Mouse (Mus musculus): ENCODE measurements around the gene Bora.

The Bora gene

DNA sequence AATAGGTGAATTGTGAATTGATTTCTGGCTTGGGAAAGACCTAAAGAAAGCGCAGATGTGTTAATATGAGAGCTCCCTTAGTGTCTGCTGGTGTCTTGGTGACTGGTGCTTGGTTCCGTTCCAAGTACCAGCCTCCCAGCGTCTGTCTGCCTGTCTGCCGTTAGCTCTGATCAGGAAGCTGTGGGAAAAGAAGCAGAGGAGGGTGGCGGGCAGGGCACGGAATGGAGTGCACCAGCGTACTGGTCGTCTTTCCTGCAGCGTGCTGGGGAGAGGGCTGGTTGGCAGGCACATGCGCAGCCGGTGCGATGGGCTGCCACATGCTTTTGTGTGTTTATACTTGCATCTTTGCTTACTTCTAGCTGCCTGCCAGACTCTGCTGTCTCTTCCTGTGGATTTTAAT is 14.6 kb downstream of the Bora start:
- DNase-seq (ENCODE audit: extremely low spot score, low read depth, low spot score) = no peak

DNA sequence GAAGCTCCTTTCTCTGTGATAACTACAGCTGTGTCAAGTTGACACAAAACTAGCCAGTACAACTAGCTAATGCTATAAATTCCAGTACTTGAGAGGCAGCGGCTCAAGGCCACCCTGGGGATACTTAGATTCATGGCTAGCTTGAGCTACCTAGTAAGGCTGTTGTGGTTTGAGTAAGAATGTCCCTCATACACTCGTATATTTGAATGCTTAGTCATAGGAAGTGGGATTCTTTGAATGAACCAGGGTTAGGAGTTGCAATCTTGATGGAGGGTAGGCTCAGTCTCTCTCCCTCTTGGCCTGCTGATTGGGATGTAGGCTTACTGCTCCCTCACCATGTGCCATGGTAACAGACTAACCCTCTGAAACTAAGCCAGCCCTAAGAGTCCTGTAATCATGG is 17.1 kb downstream of the Bora start:
- no peak for DNase-seq (ENCODE audit: extremely low spot score, low read depth, low spot score)

DNA sequence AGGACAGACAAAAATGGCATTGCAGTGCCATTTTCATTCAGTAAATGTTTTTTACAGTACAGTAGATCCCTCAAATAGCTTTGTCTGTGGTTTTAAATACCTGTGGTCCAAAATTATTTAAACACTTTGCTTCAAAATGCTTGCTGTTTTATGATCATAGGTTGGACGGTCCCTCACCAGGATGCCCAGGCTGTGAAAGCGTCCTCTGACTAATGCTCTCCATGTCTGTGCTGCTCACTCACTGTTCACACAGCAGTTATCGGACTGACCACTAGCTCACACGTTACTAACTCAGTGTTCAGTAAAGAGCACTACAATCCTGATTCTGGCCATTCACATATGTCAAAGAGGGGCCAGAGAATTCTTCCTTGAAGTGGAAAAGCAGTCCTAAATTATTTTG is 25.1 kb downstream of the Bora start:
- DNase-seq (ENCODE audit: extremely low spot score, low read depth, low spot score) = no peak

DNA sequence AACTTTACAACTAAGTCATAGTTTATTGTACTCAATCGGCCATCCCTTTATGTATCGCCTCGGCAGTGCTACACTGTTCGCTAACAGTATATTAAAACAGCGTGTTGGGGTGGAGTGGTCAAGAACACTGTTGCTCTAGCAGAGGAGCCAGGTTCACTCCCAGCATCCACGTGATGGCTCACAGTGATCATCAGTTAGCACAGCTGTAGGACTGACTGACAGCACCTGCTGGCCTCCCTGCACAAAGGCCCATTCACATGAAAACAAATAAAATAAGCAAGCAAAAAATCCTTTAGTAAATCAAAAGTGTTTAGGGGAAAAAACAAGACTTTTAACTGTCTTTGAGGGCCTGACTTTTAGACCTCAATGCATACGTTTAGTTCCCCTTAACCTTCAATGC is 42.9 kb downstream of the Bora start:
- no peak for DNase-seq (ENCODE audit: extremely low spot score, low read depth, low spot score)

DNA sequence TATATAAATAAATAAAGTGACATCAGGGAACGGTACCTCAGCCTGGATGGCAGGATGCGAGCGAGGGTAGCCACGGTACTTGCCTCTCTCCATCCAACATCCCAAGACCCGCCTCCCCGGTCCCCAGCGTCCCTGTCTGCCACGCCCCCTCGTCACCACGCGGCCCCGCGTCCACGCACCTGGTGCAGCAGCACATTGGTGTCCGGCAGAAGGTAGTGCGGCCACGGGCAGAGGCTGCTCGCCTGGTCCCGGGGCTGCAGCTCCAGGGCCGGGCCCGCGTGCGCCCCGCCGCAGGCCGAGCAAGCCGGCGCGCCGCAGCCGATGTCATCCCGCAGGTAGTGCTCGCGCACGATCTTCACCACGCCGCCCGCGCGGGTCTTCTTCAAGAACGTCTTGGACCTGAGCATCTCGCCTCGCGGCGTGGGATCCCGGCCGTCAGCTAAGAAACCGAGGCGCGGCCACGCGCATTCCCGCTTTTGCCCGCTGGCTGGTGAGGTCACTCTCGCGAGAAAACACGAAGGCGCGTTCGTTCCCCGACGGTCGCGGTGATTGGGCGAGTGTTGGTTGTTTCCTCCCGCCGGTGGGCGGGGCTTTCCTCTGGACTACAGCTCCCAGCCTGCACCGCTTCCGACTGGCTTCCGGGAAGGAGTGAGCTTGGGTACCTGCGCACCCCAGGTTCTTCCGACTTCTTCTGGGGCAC is 53.4 kb downstream of the Bora start, which contains the start of the genes Pibf1 and Dis3:
TSS of gene Pibf1 (plus strand) at position 158 of the 700 bp plus-strand sequence.
TSS of gene Dis3 (minus strand) at position 504 of the 700 bp plus-strand sequence.
- peak; percentile 95 for DNase-seq (ENCODE audit: extremely low spot score, low read depth, low spot score)

DNA sequence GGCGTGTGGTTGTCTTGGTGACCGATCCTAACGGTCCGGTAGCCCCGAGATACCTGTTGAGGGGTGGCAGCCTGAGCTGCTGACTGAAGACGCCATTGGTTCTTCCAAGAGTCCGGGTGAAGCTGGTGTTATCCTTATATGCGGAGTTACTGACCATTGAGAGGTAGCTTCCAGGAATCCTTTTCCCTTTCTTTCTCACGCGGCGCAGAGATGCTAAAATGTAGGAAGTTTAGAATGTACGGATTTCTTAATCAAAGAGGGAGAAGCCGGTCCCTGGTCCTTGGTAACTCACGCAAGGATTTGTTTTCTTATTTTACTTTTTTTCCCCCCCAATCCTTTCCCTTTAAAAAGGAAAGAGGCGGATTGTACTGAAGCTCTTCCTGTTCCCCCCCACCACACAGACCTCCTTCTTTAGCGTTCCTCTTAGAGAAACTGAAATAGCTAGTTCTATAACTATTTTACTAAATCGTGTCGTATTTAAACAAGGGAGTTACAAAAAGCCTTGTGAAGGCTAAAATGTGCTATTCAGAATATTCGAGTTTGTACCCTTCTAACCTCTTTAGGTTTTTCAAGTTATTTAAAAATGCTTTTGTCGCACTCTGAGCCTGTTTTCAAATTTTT is 54.1 kb downstream of the Bora start:
- DNase-seq (ENCODE audit: extremely low spot score, low read depth, low spot score) = no peak

DNA sequence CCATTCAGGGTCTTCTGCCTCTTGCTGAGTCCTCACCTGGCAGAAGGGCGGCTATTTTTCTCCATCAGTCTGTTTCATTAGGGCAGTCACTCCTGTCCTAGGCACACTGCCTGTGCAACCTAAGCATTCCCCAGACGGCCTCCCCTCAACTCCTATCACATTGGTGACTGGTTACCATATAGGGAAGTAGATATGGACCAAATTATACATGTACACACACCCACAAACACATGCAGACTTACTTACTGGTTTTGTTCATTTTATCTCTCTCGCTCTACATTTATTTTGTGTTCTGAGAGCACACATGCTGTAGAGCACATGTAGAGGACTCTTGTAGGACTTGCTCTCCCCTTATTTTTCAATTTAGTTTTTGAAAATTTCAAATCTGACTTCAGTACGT is 57.0 kb downstream of the Bora start:
- DNase-seq (ENCODE audit: extremely low spot score, low read depth, low spot score) = no peak

DNA sequence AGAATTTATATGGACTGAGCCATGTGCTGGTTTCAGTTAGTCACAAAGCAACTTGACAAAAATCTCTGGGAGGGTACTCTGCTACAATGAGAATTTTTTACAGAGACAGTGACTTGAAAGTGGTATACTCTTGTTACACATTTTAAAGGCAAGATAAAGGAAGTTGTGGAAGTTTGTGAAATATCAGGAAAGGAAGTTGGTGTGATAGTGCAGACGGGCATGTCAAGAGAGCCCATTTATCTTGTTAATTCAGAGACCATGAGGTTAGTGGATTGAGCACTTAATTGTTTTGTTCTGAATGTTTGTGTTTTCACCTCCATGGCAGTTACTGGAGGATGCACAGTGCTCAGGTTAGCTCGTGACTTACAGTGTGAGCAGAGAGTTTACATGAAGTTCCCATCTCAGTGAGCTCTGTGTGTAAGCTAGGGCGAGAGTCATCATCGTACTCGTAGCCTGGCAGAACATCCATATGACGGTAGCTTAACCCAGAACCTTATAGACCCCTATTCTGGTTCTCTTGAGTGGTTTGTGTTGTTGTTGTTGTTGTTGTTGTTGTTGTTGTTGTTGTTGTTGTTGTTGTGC is 58.6 kb downstream of the Bora start:
- no peak for DNase-seq (ENCODE audit: extremely low spot score, low read depth, low spot score)

DNA sequence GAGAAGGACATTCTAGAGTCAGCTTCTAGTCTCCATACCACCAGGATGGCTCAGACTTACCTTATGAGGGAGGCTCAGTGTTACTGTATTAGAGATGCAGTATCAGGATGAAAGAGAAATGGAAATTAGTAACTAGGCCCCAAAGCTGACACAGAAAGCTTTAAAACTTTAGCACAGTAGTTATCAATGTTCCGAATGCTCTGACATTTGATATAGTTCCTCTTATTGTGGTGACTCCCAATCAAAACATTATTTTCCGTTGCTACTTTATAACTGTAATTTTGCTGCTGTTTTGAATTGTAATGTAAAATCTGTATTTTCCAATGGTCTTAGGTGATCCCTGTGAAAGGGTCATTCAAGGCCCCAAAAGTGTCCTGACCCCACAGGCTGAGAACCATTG is 60.6 kb downstream of the Bora start:
- no peak for DNase-seq (ENCODE audit: extremely low spot score, low read depth, low spot score)

DNA sequence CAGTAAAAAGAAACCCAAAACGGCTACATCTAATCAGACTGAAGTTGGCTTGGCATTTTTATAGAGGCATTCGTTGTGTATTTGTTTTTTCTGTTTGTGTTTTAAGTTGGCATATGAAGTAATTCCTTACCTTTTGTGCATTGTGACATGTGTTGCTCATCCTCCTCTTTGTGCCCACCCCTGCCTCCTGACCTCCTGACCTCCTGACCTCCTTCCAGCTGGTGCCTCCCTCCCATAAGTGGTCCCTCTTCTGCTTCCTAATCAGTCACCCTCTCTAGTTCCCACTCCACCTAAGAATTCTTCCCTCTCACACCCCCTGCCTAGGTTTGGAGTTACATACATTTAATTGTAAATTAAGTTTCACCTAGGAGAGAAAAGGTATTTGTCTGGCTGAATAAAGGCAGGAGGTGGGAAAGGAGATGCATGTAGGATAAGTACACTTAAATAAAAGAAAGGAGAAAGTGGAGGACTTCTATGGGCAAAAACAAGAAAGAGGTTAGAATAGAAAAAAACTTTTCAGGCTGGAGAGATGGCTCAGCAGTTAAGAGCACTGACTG is 61.7 kb downstream of the Bora start:
- DNase-seq (ENCODE audit: extremely low spot score, low read depth, low spot score) = no peak

DNA sequence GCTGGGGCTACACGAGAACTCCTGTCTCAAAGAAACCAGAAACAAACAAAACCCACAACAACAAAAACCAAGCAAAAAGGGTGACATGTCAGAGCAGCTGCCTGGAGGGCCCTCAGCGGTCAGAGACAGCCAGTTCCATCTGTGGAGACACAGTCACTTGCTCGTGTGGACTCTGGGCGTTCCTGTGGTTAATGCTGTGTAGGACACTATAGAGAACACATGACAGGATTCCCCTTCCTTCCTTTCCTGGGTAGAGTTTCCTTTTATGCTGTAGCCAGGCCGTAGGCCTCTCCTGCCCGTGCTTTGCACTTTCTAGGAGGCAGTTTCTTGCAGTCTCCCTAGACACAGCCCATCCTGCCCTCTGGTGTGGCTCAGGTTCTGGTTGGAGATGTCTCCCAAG is 62.7 kb downstream of the Bora start:
- no peak for DNase-seq (ENCODE audit: extremely low spot score, low read depth, low spot score)

DNA sequence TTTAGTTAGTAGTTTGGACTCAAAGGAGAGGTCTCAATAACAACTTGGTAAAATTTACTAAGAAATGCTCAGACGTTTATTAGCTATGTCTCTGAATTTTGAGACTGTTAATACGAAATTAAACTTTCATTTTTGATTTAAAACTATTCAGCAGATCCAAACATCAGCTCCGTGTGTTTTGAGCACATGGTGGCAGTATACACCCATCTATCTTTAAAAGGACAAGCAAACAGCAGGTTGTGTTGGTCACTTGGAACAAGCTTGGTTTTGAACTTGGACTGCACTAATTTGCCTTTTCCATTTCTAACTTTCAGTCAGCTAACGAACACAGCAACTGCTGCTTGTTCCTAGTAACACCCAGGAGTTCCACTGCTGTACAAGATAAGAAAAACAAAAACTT is 71.6 kb downstream of the Bora start:
- no peak for DNase-seq (ENCODE audit: extremely low spot score, low read depth, low spot score)

DNA sequence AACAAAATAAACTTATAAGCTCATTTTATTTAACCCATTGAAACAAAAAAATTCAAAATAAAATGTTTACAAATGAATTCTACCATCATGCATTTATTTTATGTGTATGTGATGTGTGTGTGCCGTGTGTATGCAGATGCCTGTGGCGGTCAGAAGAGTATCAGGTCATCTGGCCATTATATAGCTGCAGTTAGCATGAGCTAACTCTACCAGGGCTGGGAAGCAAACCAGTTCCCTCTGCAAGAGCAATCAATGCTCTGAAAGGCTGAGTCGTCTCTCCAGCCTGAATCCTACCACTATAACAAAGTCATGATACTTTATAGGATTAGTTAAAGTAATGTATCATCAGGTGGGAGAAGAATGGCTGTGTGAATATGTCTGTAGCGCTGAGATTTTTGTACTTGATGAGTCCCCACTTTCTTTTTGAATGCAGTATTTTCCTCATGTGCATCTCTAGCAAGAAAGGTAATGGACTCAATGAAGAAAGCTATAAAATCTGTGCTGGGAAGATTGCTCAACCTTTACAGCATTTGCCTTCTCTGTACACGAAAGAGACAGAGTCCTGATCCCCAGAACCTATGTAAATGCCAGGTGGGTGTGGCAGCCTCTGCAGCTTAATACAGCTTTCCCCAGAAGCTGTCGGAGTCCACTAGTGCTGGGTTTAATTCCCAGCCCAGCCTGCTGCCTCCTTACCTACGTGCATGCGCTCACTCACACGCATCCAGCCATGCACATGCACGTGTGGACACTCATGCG is 75.7 kb downstream of the Bora start:
- DNase-seq (ENCODE audit: extremely low spot score, low read depth, low spot score) = no peak

DNA sequence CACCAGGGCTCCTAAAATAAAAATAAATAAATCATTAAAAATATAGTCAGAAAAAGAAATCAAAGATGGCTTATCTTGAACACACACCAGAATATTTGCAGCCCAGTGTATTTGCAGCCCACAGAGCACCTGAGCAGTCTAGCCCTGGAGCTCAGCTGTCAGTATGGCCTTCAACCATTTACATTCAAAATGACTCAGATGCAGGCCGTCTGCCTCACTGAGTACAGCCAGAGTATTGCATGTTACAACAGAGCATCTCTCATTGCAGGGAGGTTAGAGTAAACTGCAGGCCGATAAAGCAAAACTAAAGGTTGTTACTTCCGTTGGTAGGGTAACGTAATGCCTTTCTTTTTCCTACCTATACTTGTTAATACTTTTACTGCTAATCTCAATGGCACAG is 78.1 kb downstream of the Bora start:
- no peak for DNase-seq (ENCODE audit: extremely low spot score, low read depth, low spot score)
